Mouse (Mus musculus) stomach, embryonic 16.5 days (tissue): ENCODE measurements around the gene Dnajc13. TPM values are rescaled to one million over a fixed set of nuclear protein-coding genes. Genes with fewer than 3 reads are reported as not detected.

Experiments used
- ATAC-seq: fragments of 200-750 bp; cut with Nextera tagmentation; 2 replicates; pipeline ENCODE4 v1.8.0; 2017; ENCODE audit warnings: moderate number of reproducible peaks, moderate TSS enrichment; ENCODE audit not compliant: insufficient read depth, low FRiP score
- H3K27ac ChIP-seq: fragments of 300-500 bp; sonication (generic); 2 replicates; pipeline ENCODE4 v1.5.1; 2014; ENCODE audit warnings: low read length
- H3K27me3 ChIP-seq: fragments of 300-500 bp; sonication (generic); 2 replicates; pipeline ENCODE4 v1.6.1; 2014; ENCODE audit warnings: low read length, control low read depth, mixed read lengths; ENCODE audit not compliant: control insufficient read depth, insufficient read depth
- H3K36me3 ChIP-seq: fragments of 300-500 bp; sonication (generic); 2 replicates; pipeline ENCODE4 v1.6.1; 2014; ENCODE audit warnings: low read length; ENCODE audit not compliant: control insufficient read depth, insufficient read depth
- H3K4me1 ChIP-seq: fragments of 300-500 bp; sonication (generic); 2 replicates; pipeline ENCODE4 v1.6.1; 2014; ENCODE audit warnings: low read length, control low read depth, mixed read lengths; ENCODE audit not compliant: control insufficient read depth, insufficient read depth
- H3K4me2 ChIP-seq: fragments of 300-500 bp; sonication (generic); 2 replicates; pipeline ENCODE4 v1.6.1; 2014; ENCODE audit warnings: low read depth, low read length, mixed read lengths
- H3K4me3 ChIP-seq: fragments of 300-500 bp; sonication (generic); replicated peaks from 2 replicates; pipeline ENCODE4 v1.5.1; 2014; ENCODE audit warnings: mild to moderate bottlenecking, low read length
- H3K9ac ChIP-seq: fragments of 300-500 bp; sonication (generic); 2 replicates; pipeline ENCODE4 v1.6.1; 2014; ENCODE audit warnings: low read length
- H3K9me3 ChIP-seq: fragments of 300-500 bp; sonication (generic); replicated peaks from 2 replicates; pipeline ENCODE4 v1.6.1; 2016; ENCODE audit warnings: low read length, control low read depth; ENCODE audit not compliant: control insufficient read depth
- WGBS: fragments of 180-500 bp; shearing (Covaris S2); extraction: QIAGEN DNeasy Blood & Tissue Kit; methylation state at CpG from one replicate; pipeline ENCODE4 v1.1.7; 2014; 5-methylcytosine and 5-hydroxymethylcytosine counted together
- polyA plus RNA-seq: library from polyadenylated mRNA; unstranded; fragments of >200 nt; fragmentation: Nextera tagmentation; extraction: Ambion mirVana; gene quantifications from 2 replicates; pipeline ENCODE4 v1.2.1, GENCODE M21; 2015

Dnajc13 gene
- polyA plus RNA-seq, 1 experiment from 2014 or later: 19.8 TPM

DNA sequence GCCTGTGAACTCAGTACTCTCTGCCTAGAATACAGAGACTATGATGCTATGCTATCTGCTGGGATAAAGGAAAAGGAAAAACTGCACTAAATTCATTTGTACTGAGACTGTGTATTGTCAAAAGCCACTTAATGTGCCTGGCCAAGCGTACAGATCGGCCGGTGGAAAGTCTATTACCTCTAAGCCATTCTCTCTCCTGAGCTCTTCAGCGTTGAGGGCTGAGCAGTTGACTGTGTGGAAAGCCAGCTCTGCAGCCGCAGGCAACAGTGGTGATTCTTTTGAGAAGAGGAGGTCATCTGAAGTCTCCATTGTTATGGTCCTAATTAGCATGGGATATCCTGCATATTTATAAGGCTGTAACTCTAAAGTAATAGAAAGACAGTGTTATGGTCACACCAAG is 80.4 kb downstream of the Dnajc13 start:
- no peaks in the 10 kb centered on the region for H3K9me3 ChIP-seq
- no peaks in the 10 kb centered on the region for H3K27me3 ChIP-seq
- ATAC-seq: no peak
- H3K4me1 ChIP-seq: no peaks in the 10 kb centered on the region
- H3K27ac ChIP-seq: no peak overlapping the region
- no peak overlapping the region for H3K4me3 ChIP-seq
- WGBS: 96% methylated on average over 5 of the region's 5 CpGs
- H3K9ac ChIP-seq: no peak overlapping the region
- no peak overlapping the region for H3K4me2 ChIP-seq
- peaks cover 15% of the 10 kb centered on the region; the same call in 1 of the 2 replicates for H3K36me3 ChIP-seq

DNA sequence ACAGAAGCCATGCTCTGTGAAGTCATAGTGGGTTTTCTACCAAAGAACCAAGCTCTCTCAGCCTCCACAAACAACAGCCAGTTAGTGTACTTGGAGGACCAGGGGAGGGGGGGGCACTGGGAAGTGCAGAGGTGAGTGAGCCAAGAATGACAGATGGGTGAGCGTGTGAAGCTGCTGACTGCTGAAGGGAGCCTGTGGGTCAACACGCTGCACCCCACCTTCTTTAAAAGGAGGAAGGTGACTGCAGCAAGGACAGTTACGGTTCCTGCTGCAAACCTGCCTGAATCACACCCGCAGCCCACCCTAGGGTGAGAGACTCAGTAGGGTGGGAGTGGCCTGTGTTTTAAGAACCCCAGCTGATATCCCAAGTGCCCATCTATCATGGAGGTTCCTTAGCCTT is 81.1 kb downstream of the Dnajc13 start:
- ATAC-seq: no peak
- WGBS: 95% methylated on average over 4 of the region's 4 CpGs

DNA sequence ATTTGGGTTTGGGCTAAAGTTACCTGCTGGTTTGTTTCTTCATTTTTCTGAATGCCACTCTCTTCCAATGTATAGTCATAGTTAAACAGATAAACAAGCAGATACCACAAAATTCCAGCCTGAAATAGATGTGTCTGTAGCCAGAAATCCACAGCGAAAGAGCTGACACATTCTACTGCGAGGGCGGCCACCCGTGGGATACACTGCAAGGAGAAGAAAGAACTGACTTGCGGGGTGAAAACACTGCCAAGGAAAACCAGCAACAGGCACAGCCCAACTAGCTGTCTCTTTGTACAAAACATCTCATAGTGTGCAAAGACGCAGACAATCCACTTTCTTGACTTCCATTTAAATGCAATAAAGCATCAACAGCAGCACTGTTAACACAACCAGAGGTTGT is 82.7 kb downstream of the Dnajc13 start:
- Histone ChIP-seq H3K27ac (no peak overlapping the region), H3K4me1 (no peaks in the 10 kb centered on the region), H3K27me3 (no peaks in the 10 kb centered on the region), H3K4me2 (no peak overlapping the region), H3K36me3 (peaks cover 12% of the 10 kb centered on the region; the same call in 1 of the 2 replicates), H3K9ac (no peak overlapping the region), H3K4me3 (no peak overlapping the region), H3K9me3 (no peaks in the 10 kb centered on the region)
- ATAC-seq: no peak
- 95% methylated on average over 6 of the region's 6 CpGs for WGBS

More for the DNA sequence above, 81.1 kb downstream of the Dnajc13 start:
- Histone ChIP-seq H3K9me3 (no peaks in the 10 kb centered on the region), H3K36me3 (0 out of 2 replicates have a peak, but pooled peaks cover 12% of the 10 kb centered on the region), H3K4me1 (no peaks in the 10 kb centered on the region), H3K4me2 (no peak overlapping the region), H3K9ac (no peak overlapping the region), H3K27me3 (no peaks in the 10 kb centered on the region), H3K4me3 (no peak overlapping the region), H3K27ac (no peak overlapping the region)

DNA sequence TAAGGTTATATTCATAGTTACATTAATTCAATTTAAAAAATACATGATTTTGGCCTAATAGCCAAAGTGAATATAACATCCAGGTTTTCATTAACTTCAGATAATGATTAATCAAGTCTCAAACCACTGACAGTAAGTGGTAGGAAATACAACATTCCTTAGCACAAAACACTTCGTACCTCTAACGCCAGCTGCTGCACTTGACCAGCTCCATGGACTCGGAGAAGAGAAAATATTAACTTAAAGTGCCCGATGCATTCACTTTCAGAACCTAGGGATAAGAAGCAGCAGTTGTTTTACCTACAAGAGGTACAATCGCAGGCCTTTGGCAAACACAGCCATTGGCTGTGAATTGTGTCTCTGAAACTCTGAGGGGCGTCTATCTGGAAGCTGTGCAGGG is 90.4 kb downstream of the Dnajc13 start:
- no peak overlapping the region for H3K4me3 ChIP-seq
- no peaks in the 10 kb centered on the region for H3K9me3 ChIP-seq
- no peak for ATAC-seq
- H3K27ac ChIP-seq: no peak overlapping the region
- H3K27me3 ChIP-seq: no peaks in the 10 kb centered on the region
- H3K36me3 ChIP-seq: peaks cover 4% of the 10 kb centered on the region; the same call in 1 of the 2 replicates
- H3K9ac ChIP-seq: no peak overlapping the region
- no peak overlapping the region for H3K4me2 ChIP-seq
- H3K4me1 ChIP-seq: no peaks in the 10 kb centered on the region
- 88% methylated on average over 6 of the region's 6 CpGs for WGBS

DNA sequence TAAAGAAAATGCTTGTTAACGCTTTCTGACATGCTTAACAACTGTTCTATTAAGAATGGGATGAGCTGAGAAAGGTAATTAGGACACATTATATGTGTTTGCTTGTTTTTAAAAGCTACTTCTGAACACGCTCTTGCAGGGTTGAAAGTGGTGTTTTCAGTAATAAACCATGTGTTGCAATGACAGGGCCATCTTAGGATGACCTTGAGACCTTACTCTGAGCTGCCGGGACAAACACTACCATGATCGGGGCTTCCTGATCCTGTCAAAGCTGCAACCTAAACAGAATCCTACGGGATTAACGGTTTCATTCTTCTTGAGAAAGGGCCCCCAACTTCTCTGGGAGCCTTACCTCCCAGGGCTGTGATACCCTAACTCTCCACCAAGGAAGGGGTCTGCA is 91.1 kb downstream of the Dnajc13 start:
- no peak for ATAC-seq
- no peak overlapping the region for H3K9ac ChIP-seq
- peaks cover 5% of the 10 kb centered on the region; the same call in 1 of the 2 replicates for H3K36me3 ChIP-seq
- H3K4me3 ChIP-seq: no peak overlapping the region
- no peak overlapping the region for H3K4me2 ChIP-seq
- H3K4me1 ChIP-seq: no peaks in the 10 kb centered on the region
- H3K27ac ChIP-seq: no peak overlapping the region
- H3K27me3 ChIP-seq: no peaks in the 10 kb centered on the region
- no peaks in the 10 kb centered on the region for H3K9me3 ChIP-seq
- 86% methylated on average over 6 of the region's 6 CpGs for WGBS

DNA sequence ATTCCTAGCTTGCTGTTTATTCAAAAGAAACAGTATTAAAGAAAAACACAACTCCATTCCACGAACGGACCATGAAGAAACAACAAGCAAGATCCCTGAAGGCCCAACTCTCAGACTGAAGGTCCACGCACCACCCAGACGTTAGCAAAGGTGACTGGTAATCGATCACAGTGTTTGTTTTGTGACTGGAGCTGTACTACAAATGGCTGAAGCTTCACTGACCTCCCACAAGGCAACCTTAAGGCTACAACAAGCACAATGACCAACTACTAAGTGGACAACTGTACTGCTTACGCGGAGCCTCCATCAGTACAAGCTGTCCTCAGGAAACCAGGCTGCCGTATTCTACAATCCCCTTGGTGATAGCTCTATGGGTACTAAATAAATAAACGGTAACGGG is 92.7 kb downstream of the Dnajc13 start:
- WGBS: 86% methylated on average over 10 of the region's 10 CpGs
- no peak overlapping the region for H3K9ac ChIP-seq
- no peaks in the 10 kb centered on the region for H3K9me3 ChIP-seq
- no peak overlapping the region for H3K27ac ChIP-seq
- H3K4me2 ChIP-seq: no peak overlapping the region
- no peaks in the 10 kb centered on the region for H3K4me1 ChIP-seq
- H3K36me3 ChIP-seq: 0 out of 2 replicates have a peak, but pooled peaks cover 11% of the 10 kb centered on the region
- ATAC-seq: no peak
- no peaks in the 10 kb centered on the region for H3K27me3 ChIP-seq
- no peak overlapping the region for H3K4me3 ChIP-seq

DNA sequence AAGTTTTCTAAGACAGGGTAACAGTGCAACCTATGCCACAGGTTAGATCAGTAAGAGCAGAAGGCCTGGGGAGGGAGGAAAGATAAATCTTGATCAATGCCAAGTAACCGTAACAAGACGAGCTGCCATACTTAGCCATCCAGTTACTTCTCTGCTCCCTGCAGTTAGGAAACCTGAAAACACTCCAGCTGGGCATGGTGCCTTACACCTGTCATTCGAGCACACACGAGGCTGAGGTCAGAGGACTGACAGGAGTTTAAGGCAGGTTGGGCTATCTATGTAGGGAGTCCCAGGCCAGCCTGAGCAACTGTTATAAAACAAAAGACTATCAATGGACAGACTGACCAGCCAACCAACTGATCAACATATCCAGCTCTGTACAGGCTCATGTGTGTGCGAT is 96.8 kb downstream of the Dnajc13 start:
- Histone ChIP-seq H3K27me3 (no peaks in the 10 kb centered on the region), H3K36me3 (0 out of 2 replicates have a peak, but pooled peaks cover 11% of the 10 kb centered on the region), H3K4me3 (no peak overlapping the region), H3K9me3 (no peaks in the 10 kb centered on the region), H3K27ac (no peak overlapping the region), H3K9ac (no peak overlapping the region), H3K4me1 (no peaks in the 10 kb centered on the region), H3K4me2 (no peak overlapping the region)
- WGBS: 90% methylated on average over 5 of the region's 5 CpGs
- ATAC-seq: no peak

DNA sequence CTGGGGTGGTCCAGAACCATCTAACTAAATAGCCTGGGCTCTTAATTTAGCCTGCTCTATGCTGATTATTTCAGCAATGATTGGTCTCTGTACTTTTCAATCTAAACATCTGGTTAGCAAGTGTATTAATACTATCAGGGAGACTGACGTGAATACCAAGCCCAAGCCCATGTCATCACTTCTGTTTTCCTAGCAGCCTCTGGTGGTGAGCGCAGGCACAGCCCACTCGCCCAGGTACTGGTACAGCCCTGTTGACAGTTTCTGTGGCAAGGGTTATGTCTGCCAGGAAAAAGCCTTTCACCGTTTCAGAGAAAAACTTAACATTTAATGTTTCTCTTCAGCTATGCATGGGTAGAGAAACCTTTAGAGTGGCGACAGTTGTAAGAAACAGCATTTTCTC is 98.5 kb downstream of the Dnajc13 start:
- no peak overlapping the region for H3K9ac ChIP-seq
- no peaks in the 10 kb centered on the region for H3K27me3 ChIP-seq
- 82% methylated on average over 5 of the region's 5 CpGs for WGBS
- no peaks in the 10 kb centered on the region for H3K9me3 ChIP-seq
- H3K4me2 ChIP-seq: no peak overlapping the region
- no peak for ATAC-seq
- H3K4me3 ChIP-seq: no peak overlapping the region
- H3K27ac ChIP-seq: no peak overlapping the region
- H3K4me1 ChIP-seq: no peaks in the 10 kb centered on the region
- 0 out of 2 replicates have a peak, but pooled peaks cover 19% of the 10 kb centered on the region for H3K36me3 ChIP-seq

DNA sequence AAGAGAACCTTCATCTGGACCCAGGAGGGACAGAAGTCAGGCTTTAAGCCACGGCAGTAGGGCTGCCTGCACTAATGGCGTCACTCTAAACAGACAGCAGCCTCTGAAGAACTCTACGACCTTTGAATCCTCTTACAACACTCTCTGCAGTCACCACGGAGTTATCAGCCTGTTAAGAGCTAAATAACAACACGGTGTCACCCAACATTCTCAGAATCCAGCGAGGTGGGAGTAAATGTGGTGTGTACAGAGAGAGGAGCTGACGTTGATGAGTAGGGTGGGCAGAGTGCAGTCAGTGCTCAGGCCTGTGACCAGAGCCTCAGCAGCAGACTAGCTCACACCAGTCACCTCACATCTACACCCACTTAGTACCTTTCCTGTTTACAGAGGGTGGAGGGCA is 101.6 kb downstream of the Dnajc13 start:
- WGBS: 85% methylated on average over 7 of the region's 7 CpGs
- Histone ChIP-seq H3K27ac (no peak overlapping the region), H3K4me2 (no peak overlapping the region), H3K9me3 (no peaks in the 10 kb centered on the region), H3K4me1 (no peaks in the 10 kb centered on the region), H3K9ac (no peak overlapping the region), H3K36me3 (peaks cover 36% of the 10 kb centered on the region), H3K27me3 (no peaks in the 10 kb centered on the region), H3K4me3 (no peak overlapping the region)
- ATAC-seq: no peak

DNA sequence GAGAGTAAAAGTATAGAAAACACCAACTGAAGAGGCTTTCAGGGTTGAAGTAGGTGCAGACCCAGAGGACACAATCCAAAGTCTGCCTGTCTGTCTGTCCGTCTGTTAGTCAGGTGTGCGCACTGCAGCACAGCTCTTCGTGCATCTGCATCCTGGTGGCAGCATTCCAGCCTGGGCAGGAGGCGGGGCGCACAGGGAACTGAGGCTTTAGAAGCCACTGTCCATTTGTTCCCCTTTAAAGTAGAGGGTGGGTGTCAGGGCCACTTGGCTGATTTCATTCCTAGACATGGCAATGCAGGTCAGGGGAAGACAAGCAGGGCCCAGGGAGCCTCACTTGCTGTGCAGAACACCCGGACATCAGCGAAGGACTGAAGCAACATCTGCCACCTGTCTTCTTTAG is 105.4 kb downstream of the Dnajc13 start:
- Histone ChIP-seq H3K4me3 (no peak overlapping the region), H3K9me3 (no peaks in the 10 kb centered on the region), H3K9ac (no peak overlapping the region), H3K4me2 (no peak overlapping the region), H3K4me1 (no peaks in the 10 kb centered on the region), H3K27ac (no peak overlapping the region), H3K27me3 (no peaks in the 10 kb centered on the region), H3K36me3 (peaks cover 49% of the 10 kb centered on the region)
- no peak for ATAC-seq
- 90% methylated on average over 7 of the region's 7 CpGs for WGBS
